19 mouse cellular contexts compared by ENCODE assay signal in the genomic region with DNA sequence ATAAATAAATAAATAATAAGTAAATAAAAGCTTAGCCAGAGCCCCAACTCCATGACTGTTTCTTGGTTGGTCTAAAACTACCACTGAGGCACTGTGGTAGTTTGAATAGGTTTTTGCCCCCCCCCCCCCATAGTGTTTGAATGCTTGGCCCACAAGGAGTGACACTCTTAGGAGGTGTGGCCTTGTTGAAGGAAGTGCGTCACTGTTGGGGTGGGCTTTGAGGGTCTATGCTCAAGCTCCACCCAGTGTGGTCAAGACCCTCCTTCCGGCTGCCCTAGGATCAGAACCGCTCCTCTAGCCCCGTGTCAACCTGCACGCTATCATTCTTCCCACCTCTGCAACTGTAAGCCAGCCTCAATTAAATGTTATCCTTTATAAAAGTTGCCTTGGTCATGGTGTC. TPM values are rescaled to one million over a fixed set of nuclear protein-coding genes. Genes with fewer than 3 reads are reported as not detected.
"Had no signal": no experiment of that assay in that cellular context is flagged by ENCODE, and none has a peak within 500 bp of the region (broad histone marks: within the 10 kb centered on the region; RNA-seq: fewer than 3 reads in every experiment).

No protein-coding gene starts in this region.

- H3K9me3 ChIP-seq: midbrain, embryonic 10.5 days; midbrain, embryonic 12.5 days; neural tube, embryonic 13.5 days; neural tube, embryonic 15.5 days had no signal

- H3K27me3 ChIP-seq: midbrain, embryonic 12.5 days; neural tube, embryonic 13.5 days; neural tube, embryonic 15.5 days had no signal

- H3K36me3 ChIP-seq: neural tube, embryonic 15.5 days had no signal

- H3K9ac ChIP-seq: lung, embryonic 14.5 days; midbrain, embryonic 12.5 days; neural tube, embryonic 13.5 days; neural tube, embryonic 15.5 days had no signal

- H3K27ac ChIP-seq: midbrain, embryonic 10.5 days; midbrain, embryonic 12.5 days; neural tube, embryonic 13.5 days; neural tube, embryonic 15.5 days had no signal

- DNase-seq: lung, embryonic 14.5 days; lung, postnatal 4 days; midbrain, embryonic 14.5 days; retina, postnatal 1 day; right cerebral cortex, adult 18-20 months; right cerebral cortex, postnatal 25 days; right cerebral cortex, postnatal 4 days; spleen, adult 18-20 months; thymus, adult 18-20 months; thymus, postnatal 14 days; thymus, postnatal 36 days had no signal

- H3K4me3 ChIP-seq: midbrain, embryonic 10.5 days; midbrain, embryonic 12.5 days; myocyte; neural tube, embryonic 13.5 days; neural tube, embryonic 15.5 days had no signal

- ATAC-seq: midbrain, embryonic 16.5 days had no signal

- H3K4me2 ChIP-seq: lung, embryonic 14.5 days; midbrain, embryonic 12.5 days; neural tube, embryonic 13.5 days; neural tube, embryonic 15.5 days had no signal

RNA-seq across cellular contexts. Expression of gene Fndc8, which starts 16.3 kb away (rescaled TPM):
- total RNA-seq: megakaryocyte, adult 5-6 weeks; megakaryocyte-erythroid progenitor cell, adult 5-6 weeks had no signal
- polyA plus RNA-seq: lung, embryonic 14.5 days had no signal

RNA-seq across cellular contexts. Expression of gene Unc45b, which starts 34.7 kb away (rescaled TPM):
- total RNA-seq: megakaryocyte, adult 5-6 weeks; megakaryocyte-erythroid progenitor cell, adult 5-6 weeks had no signal
